Mouse (Mus musculus): ENCODE data around the gene Cacna1d.

- no peak for TF ChIP-seq CTCF (IDR thresholded peaks at IDR 0.05; ENCODE audit: low read depth, low read length)
- TF ChIP-seq POLR2A (IDR thresholded peaks at IDR 0.05; ENCODE audit: borderline replicate concordance, low read depth, low read length), result no peak
Measured at GRCm38 (mm10) chr14:30424638-30425037, 66.6 kb downstream of the Cacna1d start.
